Mouse (Mus musculus): Measurements from ENCODE around the gene Dnajc3.

- TF ChIP-seq CTCF (IDR thresholded peaks at IDR 0.05; ENCODE audit: low read depth): peak; percentile 41; the same call in 1 of the 2 replicates
- TF ChIP-seq EP300 (IDR thresholded peaks at IDR 0.05; ENCODE audit: low read depth): no peak
These were observed 36.9 kb upstream of the Dnajc3 start for GRCm38 (mm10) chr14:118900911-118901310.
